Mouse (Mus musculus) cerebellum, postnatal 4 days (tissue): ENCODE measurements around the gene Ppm1h.

Experiments
- DNase-seq, 2 experiments: peaks; one replicate each; pipeline ENCODE4 v3.0.0; 2022; ENCODE audit warnings: low spot score in 2 of 2, mixed read lengths in 1 of 2

Ppm1h gene

GRCm38 (mm10) chr10:122808186-122808585 is 129.6 kb downstream of the Ppm1h start:
- DNase-seq, result no peak

- no peak for DNase-seq
These were observed 131.3 kb downstream of the Ppm1h start for GRCm38 (mm10) chr10:122809851-122810250.

- no peak for DNase-seq
These were observed 136.5 kb downstream of the Ppm1h start for GRCm38 (mm10) chr10:122815094-122815493.

- no peak for DNase-seq
These were observed 139.2 kb downstream of the Ppm1h start for GRCm38 (mm10) chr10:122817741-122818140.

GRCm38 (mm10) chr10:122819808-122820207 is 141.2 kb downstream of the Ppm1h start:
- DNase-seq, result no peak

GRCm38 (mm10) chr10:122821549-122821948 is 143.0 kb downstream of the Ppm1h start:
- DNase-seq, result no peak

GRCm38 (mm10) chr10:122823642-122824041 is 145.1 kb downstream of the Ppm1h start:
- DNase-seq, result no peak

- no peak for DNase-seq
These were observed 148.3 kb downstream of the Ppm1h start for GRCm38 (mm10) chr10:122826696-122827331.

GRCm38 (mm10) chr10:122827719-122828414 is 149.3 kb downstream of the Ppm1h start:
- no peak for DNase-seq

GRCm38 (mm10) chr10:122829801-122830217 is 151.2 kb downstream of the Ppm1h start:
- DNase-seq, result no peak

- no peak for DNase-seq
These were observed 152.1 kb downstream of the Ppm1h start for GRCm38 (mm10) chr10:122830638-122831037.

GRCm38 (mm10) chr10:122842014-122842413 is 163.5 kb downstream of the Ppm1h start:
- peak in 1 of 2 experiments; percentile 71 for DNase-seq

GRCm38 (mm10) chr10:122842961-122843360 is 164.4 kb downstream of the Ppm1h start:
- no peak for DNase-seq

GRCm38 (mm10) chr10:122845471-122845870 is 166.9 kb downstream of the Ppm1h start:
- DNase-seq, result peak in 1 of 2 experiments; percentile 39

- DNase-seq, result no peak
These were observed 167.9 kb downstream of the Ppm1h start for GRCm38 (mm10) chr10:122846476-122846875.

GRCm38 (mm10) chr10:122848020-122848457 is 169.5 kb downstream of the Ppm1h start:
- DNase-seq, result no peak

GRCm38 (mm10) chr10:122851267-122852160 is 173.0 kb downstream of the Ppm1h start:
- DNase-seq, result no peak

GRCm38 (mm10) chr10:122854571-122854970 is 176.0 kb downstream of the Ppm1h start:
- DNase-seq, result no peak

GRCm38 (mm10) chr10:122855149-122855548 is 176.6 kb downstream of the Ppm1h start:
- no peak for DNase-seq

GRCm38 (mm10) chr10:122856040-122856764 is 177.6 kb downstream of the Ppm1h start:
- DNase-seq, result no peak

- no peak for DNase-seq
These were observed 178.6 kb downstream of the Ppm1h start for GRCm38 (mm10) chr10:122857155-122857554.
